Mouse (Mus musculus) heart, postnatal 0 days (tissue): ENCODE measurements around the gene Mcts1.

Experiments
- CTCF ChIP-seq: IDR thresholded peaks from 2 replicates; pipeline ENCODE4 v1.5.1; 2016; ENCODE audit warnings: antibody characterized with exemption, control low read depth, low read depth
- EP300 ChIP-seq: IDR thresholded peaks from 2 replicates; pipeline ENCODE4 v1.6.1; 2016; ENCODE audit warnings: antibody characterized with exemption, low read depth

- TF ChIP-seq CTCF (no peak), EP300 (no peak)
These were observed 36.3 kb upstream of the Mcts1 start for GRCm38 (mm10) chrX:38563941-38564541.
